Mouse (Mus musculus) heart, postnatal 10 days (tissue): ENCODE data around the gene Focad. TPM values are rescaled to one million over a fixed set of nuclear protein-coding genes. Genes with fewer than 3 reads are reported as not detected.
"Not testable (repeated sequence)": the region's sequence is repeated elsewhere in the genome, so short reads cannot be mapped to it uniquely, and the experiment has no call there.

ENCODE experiments used
- DNase-seq, 2 experiments: peaks; one replicate each; pipeline ENCODE4 v3.0.0; 2021
- intact Hi-C: fragments of 180-260 bp; cut with DNase I; formaldehyde crosslinking; loops from one replicate; pipeline ENCODE4 v1.15.1; 2025
- total RNA-seq, 2 experiments: library from RNA; stranded (reverse); gene quantifications; 2 replicates each; pipeline ENCODE4 v1.2.3; 2021

Gene Focad
- total RNA-seq, 2 experiments from 2014 or later, result 13.9 to 16.7 TPM

DNA sequence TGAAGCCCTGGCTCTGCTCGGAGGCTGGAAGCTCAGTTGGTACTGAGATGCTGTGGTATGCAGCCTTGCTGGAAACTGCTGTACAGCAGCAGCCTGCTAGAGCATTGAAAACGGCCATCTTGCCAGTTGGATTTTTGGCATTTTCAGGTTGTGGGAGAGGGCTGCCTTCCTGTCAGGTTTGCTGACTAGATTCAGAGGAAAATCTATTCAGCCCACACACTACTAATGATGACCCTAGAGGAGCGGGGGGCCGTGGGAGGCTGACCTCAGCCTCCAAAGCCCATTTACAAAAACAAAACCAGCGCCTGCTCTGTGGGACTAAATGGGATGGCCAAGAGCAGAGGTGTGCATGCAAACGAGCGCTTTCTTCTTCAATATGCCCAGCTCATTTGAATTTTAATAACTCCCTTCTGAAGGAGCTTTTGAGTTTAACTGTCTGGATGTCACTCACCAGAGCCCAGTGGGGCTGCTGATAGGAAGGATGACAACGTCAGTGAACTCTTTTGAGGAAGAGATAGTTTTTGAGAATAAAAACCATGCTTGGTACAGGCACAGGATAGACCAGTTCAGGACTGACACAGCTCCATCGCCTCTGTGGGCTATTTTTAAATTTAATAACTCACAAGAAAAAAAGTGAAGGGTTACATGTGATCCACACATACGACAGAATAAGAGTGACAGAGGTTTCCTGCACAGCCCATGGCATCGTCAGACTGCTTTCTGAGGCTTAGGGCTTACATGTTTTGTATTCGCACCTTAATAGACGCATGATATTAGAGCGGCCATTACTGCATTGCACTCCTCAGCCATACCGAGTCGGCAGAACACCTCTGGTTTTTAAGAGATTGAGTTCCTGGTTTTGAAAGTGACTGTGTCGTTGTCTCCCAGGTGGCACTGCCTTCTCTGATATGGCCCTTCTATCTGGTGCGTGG is 278.1 kb downstream of the Focad start:
- no peak for DNase-seq
- intact Hi-C loops, result no loop called here

DNA sequence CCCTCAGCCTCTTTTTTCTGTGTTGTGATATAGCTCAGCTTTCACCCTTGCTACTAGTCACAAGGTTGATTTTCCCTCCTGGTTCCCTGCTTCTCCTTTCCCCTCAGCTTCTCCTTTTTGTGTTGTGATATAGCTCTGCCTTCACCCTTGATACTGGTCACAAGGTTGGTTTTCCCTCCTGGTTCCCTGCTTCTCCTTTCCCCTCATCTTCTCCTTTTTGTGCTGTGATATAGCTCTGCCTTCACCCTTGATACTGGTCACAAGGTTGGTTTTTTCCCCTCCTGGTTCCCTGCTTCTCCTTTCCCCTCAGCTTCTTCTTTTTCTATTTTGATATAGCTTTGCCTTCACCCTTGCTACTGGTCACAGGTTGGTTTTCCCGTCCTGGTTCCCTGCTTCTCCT is 295.6 kb downstream of the Focad start:
- intact Hi-C loops, result no loop called here
- no peak for DNase-seq

DNA sequence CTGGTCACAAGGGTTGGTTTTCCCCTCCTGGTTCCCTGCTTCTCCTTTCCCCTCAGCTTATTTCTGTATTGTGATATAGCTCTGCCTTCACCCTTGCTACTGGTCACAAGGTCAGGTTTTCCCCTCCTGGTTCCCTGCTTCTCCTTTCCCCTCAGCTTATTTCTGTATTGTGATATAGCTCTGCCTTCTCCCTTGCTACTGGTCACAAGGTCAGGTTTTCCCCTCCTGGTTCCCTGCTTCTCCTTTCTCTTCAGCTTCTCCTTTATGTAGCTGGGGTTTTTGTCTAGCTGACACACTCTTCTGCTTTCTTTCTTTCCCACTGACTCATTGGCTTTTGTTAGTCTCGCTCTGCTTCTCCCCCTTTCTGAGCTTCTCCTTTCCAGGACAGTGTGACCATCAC is 296.2 kb downstream of the Focad start:
- DNase-seq, intact Hi-C loops: not testable (repeated sequence)

DNA sequence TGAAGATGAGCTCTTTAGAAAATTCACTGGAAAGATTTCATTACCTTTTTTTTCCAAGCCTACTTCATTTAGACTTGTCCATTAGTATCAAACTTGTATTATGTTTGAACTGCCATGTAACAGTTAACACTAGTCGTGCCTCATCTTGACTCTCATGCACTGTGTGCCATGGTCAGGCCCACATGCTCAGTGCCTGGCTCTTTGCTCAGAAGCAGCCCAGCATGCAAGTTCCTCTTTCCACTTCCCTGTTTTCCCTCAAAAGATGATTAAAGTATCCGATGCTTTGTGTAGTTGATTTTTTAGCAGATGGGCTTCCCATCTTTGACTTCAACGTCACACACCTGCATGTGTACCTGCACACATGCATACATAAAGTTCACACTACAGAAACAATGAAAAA is 301.3 kb downstream of the Focad start:
- intact Hi-C loops, result no loop called here
- DNase-seq, result no peak

DNA sequence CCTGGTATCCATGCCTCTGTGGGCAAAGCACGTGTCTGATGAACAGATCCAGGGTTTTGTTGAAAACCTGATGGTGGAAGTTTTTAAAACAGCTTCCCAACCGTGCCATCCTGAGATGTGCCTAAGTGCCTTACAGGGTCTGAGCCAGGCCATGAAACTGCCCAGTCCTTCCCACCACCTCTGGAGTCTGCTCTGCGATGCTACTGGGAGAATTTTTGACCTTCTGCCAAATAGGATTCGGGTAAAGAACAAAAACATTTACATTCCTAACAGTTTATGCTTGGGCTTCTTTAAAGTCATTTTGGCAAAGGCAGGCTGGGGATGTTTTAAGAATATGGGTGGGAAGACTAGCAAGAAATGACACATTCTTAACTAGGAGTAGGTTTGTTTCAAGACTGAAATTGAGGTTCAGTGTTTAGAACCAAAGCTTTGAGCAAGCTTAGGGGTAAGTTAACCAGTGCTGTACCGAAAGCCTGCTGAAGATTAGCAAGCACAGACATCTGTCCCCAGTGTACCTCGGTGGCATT is 302.6 kb downstream of the Focad start:
- intact Hi-C loops, result no loop called here

DNA sequence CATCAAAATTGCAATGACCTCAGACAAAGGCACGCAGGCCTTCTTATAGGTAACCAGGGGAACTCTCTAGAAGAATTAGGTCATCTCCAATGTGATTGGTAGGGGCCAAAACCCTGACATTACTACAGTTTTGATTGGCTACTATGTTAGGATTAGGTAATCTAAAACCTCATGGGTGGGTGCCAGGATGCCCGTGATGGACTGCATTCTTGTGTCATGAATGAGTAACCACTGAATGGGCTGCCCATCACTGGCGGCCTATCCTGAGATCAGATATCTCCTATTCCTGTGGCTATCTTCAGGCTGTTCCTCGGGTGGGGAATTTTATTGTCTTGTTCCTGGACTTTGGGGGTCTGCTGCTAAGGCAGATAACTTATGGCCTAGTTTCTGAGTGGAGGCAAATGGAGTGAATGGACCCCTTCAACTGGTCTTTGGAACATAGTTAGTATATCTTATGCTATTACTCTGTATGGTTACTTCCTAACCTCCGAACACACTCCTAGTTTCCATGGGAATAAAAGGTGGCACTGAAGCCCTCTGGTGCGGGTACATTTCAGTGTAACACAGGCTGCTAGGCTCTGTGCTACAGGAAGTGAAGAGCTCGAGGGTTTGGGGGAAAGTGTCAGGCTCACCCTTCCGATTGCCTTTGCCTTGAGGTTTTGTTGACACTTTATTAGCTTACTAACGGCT is 306.0 kb downstream of the Focad start:
- DNase-seq, result no peak
- intact Hi-C loops, result no loop called here

More for the DNA sequence above, 302.6 kb downstream of the Focad start:
- no peak for DNase-seq

DNA sequence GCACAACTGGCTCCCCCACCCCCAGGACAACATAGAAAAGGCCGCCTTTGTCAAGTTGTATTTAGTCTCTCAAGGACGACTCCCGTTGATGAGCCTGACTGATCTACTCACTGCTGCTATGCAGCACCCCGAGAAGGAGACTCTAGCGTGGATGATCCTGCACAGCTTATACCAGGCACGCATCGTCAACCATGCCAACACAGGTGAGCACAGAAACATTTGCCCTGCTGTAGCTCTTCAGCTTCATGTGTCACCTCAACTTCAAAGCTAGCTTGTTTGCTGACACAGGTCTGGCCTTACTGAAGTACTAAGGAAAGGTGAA is 306.5 kb downstream of the Focad start:
- intact Hi-C loops, result no loop called here
- DNase-seq, result no peak

GRCm38 (mm10) chr4:88402884-88403283 is 308.5 kb downstream of the Focad start:
- intact Hi-C loops, result no loop called here

GRCm38 (mm10) chr4:88406887-88407696 is 312.7 kb downstream of the Focad start:
- DNase-seq, result peak; percentile 3 to 8
- intact Hi-C loops, result no loop called here

More at GRCm38 (mm10) chr4:88402884-88403283, 308.5 kb downstream of the Focad start:
- DNase-seq, result no peak

DNA sequence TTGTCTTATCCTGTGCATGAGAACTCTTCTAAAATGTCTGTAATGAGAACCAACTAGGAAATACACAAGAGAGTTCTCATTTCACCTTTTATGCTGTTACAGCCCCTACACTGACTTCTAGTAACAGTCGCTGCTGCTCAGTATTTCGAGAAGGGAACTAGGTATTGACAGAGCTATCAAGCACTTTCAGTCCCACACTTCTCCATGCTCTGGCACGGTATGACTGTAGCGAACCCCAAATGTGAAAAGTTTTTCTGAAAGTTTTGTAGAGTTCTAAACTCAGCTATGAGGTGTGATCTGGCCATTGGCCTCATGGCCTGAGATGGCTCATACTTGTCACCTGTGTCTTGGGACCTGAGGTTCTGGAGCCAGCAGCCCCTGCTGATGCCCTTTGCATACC is 314.9 kb downstream of the Focad start:
- intact Hi-C loops, result no loop called here
- no peak for DNase-seq

DNA sequence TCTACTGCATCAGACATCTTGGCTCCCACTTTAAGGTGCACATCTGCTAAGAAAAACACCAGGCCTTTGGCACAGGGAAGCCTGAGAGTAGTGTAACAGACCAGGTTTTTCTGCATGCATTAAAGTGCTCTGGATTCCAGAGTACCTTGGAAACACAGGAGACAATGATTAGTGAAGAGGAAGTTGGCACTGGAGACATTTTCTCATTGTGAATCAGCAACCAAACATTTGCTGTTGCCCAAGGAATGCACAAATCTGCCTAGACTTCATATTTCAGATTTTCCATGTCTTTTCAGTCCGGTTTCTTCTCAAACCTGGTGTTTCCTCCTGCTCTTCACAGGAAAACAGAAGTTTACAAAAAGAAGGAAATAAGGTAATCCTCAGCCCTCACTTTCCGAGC is 317.9 kb downstream of the Focad start:
- intact Hi-C loops, result no loop called here

DNA sequence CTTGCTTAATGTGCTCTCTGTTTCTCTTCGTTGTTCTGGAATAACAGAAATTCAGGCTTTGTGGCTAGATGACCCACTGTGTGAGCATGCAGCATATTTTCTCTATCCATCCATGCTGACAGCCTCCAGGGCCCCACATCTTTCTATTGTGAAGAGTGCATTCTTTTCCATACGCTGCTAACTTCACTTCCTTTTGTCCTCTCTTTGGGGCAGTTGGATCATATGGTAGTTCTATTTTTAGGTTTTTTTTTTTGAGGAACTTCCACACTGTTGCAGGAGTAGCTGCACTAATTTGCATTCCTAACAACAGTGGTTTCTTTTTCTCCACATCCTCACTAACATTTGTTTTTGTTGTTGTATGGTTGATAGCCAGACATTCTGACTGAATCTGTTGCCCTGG is 320.6 kb downstream of the Focad start:
- DNase-seq, result no peak
- intact Hi-C loops, result no loop called here

More for the DNA sequence above, 317.9 kb downstream of the Focad start:
- no peak for DNase-seq

- no peak for DNase-seq
- intact Hi-C loops, result no loop called here
These were observed 324.9 kb downstream of the Focad start for GRCm38 (mm10) chr4:88419378-88419777.

DNA sequence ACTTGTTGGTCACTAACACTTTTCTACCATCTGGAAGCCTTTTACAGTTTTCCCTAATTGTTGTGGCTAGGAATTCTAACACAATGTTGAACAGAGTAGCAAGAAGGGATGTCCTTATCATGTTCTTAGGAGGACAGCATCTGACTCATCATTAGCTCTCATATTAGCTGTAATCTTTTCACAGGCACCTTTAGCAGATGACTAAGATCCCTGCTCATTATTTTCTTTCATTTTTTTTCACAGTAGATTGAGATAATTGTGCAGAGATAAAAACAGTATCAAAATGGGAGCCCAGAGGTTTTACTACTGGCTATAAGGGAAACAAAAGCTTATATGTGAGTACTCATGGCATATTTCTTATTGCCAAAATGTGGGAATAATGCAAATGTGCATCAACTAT is 330.1 kb downstream of the Focad start:
- no peak for DNase-seq
- intact Hi-C loops, result no loop called here

- no peak for DNase-seq
- intact Hi-C loops, result no loop called here
These were observed 333.3 kb downstream of the Focad start for GRCm38 (mm10) chr4:88427630-88428239.

- intact Hi-C loops, result no loop called here
- DNase-seq, result no peak
These were observed 338.1 kb downstream of the Focad start for GRCm38 (mm10) chr4:88432412-88433024.

DNA sequence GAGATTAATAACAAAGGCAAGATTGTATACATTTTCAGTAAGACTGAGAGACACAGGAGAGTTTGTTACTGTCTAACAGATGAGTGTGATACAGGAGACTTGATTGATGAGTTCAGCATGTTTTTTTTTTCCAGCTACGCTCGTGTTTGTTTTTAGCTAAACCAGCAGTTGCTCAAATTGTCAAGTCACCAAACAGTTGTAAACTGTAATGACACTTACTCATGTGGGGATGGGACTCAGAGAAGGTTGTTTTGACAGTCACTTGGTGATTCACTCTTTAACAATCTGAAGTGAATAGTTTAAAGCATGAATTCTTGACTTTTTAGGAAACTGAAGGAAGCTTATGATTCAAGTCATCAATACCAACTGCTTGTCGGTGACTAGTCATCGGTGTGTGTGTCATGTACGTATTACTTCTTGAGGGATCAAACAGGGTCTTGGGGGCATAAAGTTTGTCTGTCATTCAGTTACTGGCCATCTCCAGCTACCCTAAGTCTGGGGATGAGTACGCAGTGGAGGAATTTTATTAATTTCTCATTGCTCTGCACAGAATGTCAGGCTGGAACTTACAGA is 342.2 kb downstream of the Focad start:
- DNase-seq, result no peak
- intact Hi-C loops, result loop anchor here (5.0 kb wide), 1 partner anchor 76 kb away; no protein-coding TSS in a partner anchor

DNA sequence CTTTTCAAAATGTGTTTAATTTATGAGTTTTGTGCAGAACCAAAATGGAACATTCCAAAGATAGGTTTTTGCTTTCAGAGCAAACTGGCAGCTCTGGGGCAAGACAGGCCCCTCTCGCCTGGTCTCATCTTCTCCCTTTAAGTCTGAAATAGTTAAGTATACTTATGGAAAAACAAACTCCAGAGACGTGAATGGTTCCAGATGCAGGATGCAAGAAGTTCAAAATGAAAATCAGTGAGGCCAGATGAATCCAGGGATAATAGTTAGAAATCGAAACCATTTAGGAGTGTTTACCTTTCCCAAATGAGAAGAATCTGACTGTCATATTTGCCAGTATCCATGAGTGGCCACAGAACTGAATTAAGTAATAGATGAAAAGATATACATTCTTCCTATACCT is 342.7 kb downstream of the Focad start:
- intact Hi-C loops, result loop anchor here (5.0 kb wide), 1 partner anchor 75 kb away; no protein-coding TSS in a partner anchor
- no peak for DNase-seq

GRCm38 (mm10) chr4:88437917-88438316 is 343.5 kb downstream of the Focad start:
- no peak for DNase-seq
- intact Hi-C loops, result loop anchor here (5.0 kb wide), 1 partner anchor 74 kb away; no protein-coding TSS in a partner anchor
